Mouse (Mus musculus) hindbrain, embryonic 11.5 days (tissue): Measurements from ENCODE around the gene Cela3a. TPM values are rescaled to one million over a fixed set of nuclear protein-coding genes. Genes with fewer than 3 reads are reported as not detected.

Source experiments
- ATAC-seq: fragments of 200-750 bp; cut with Nextera tagmentation; 2 replicates; pipeline ENCODE4 v1.8.0; 2017; ENCODE audit warnings: mild to moderate bottlenecking, moderate TSS enrichment, moderate library complexity; ENCODE audit not compliant: low FRiP score
- DNase-seq: peaks from one replicate; pipeline ENCODE4 v3.0.0-alpha.2; 2015; ENCODE audit warnings: low spot score
- H3K27ac ChIP-seq: fragments of 300-500 bp; sonication (generic); 2 replicates; pipeline ENCODE4 v1.5.1; 2014; ENCODE audit warnings: mild to moderate bottlenecking, low read depth, low read length
- H3K27me3 ChIP-seq: fragments of 300-500 bp; sonication (generic); 2 replicates; pipeline ENCODE4 v1.6.1; 2014; ENCODE audit warnings: mild to moderate bottlenecking, low read length, moderate library complexity, mixed read lengths; ENCODE audit not compliant: control insufficient read depth, insufficient read depth
- H3K36me3 ChIP-seq: fragments of 300-500 bp; sonication (generic); 2 replicates; pipeline ENCODE4 v1.6.1; 2014; ENCODE audit warnings: mild to moderate bottlenecking, low read length, moderate library complexity, mixed read lengths; ENCODE audit not compliant: control insufficient read depth, insufficient read depth
- H3K4me1 ChIP-seq: fragments of 300-500 bp; sonication (generic); replicated peaks from 2 replicates; pipeline ENCODE4 v1.6.1; 2014; ENCODE audit warnings: low read length, mixed read lengths; ENCODE audit not compliant: control insufficient read depth, insufficient read depth
- H3K4me2 ChIP-seq: fragments of 300-500 bp; sonication (generic); replicated peaks from 2 replicates; pipeline ENCODE4 v1.6.1; 2014; ENCODE audit warnings: mild to moderate bottlenecking, low read depth, low read length
- H3K4me3 ChIP-seq: fragments of 300-500 bp; sonication (generic); 2 replicates; pipeline ENCODE4 v1.5.1; 2014; ENCODE audit warnings: low read depth, low read length
- H3K9ac ChIP-seq: fragments of 300-500 bp; sonication (generic); 2 replicates; pipeline ENCODE4 v1.6.1; 2014; ENCODE audit warnings: low read depth, low read length
- H3K9me3 ChIP-seq: fragments of 300-500 bp; sonication (generic); 2 replicates; pipeline ENCODE4 v1.6.1; 2016; ENCODE audit warnings: low read length; ENCODE audit not compliant: control insufficient read depth
- WGBS: fragments of 180-500 bp; shearing (Covaris S2); extraction: QIAGEN DNeasy Blood & Tissue Kit; methylation state at CpG from one replicate; pipeline ENCODE4 v1.1.7; 2014; 5-methylcytosine and 5-hydroxymethylcytosine counted together
- polyA plus RNA-seq: library from polyadenylated mRNA; unstranded; fragments of >200 nt; fragmentation: Nextera tagmentation; extraction: Ambion mirVana; gene quantifications from 2 replicates; pipeline ENCODE4 v1.2.1, GENCODE M21; 2014

The Cela3a gene
- polyA plus RNA-seq, 1 experiment from 2014 or later, result not detected

- Histone ChIP-seq H3K4me3 (no peak overlapping the region), H3K4me1 (no peaks in the 10 kb centered on the region), H3K27me3 (0 out of 2 replicates have a peak, but pooled peaks cover 2% of the 10 kb centered on the region), H3K9ac (no peak overlapping the region), H3K36me3 (no peaks in the 10 kb centered on the region), H3K9me3 (no peaks in the 10 kb centered on the region), H3K27ac (no peak overlapping the region), H3K4me2 (no peak overlapping the region)
- DNase-seq, result no peak
- no peak for ATAC-seq
- WGBS, result 68% methylated on average over 9 of the region's 9 CpGs
Observed at GRCm38 (mm10) chr4:137393378-137394135, 16.0 kb downstream of the Cela3a start.

- Histone ChIP-seq H3K27me3 (0 out of 2 replicates have a peak, but pooled peaks cover 2% of the 10 kb centered on the region), H3K36me3 (no peaks in the 10 kb centered on the region), H3K27ac (no peak overlapping the region), H3K4me1 (no peaks in the 10 kb centered on the region), H3K4me3 (no peak overlapping the region), H3K9ac (no peak overlapping the region), H3K4me2 (no peak overlapping the region), H3K9me3 (no peaks in the 10 kb centered on the region)
- DNase-seq (no peak), ATAC-seq (no peak)
- 81% methylated on average over 9 of the region's 9 CpGs for WGBS
Observed at GRCm38 (mm10) chr4:137392874-137393273, 16.7 kb downstream of the Cela3a start.

GRCm38 (mm10) chr4:137391287-137391686 lies 18.3 kb downstream of the Cela3a start:
- no peak overlapping the region for H3K4me2 ChIP-seq
- no peaks in the 10 kb centered on the region for H3K9me3 ChIP-seq
- WGBS, result 92% methylated on average over 3 of the region's 3 CpGs
- H3K27ac ChIP-seq, result no peak overlapping the region
- H3K27me3 ChIP-seq, result 0 out of 2 replicates have a peak, but pooled peaks cover 2% of the 10 kb centered on the region
- no peak for DNase-seq
- no peaks in the 10 kb centered on the region for H3K36me3 ChIP-seq
- no peaks in the 10 kb centered on the region for H3K4me1 ChIP-seq
- no peak overlapping the region for H3K9ac ChIP-seq
- no peak for ATAC-seq
- H3K4me3 ChIP-seq, result no peak overlapping the region

GRCm38 (mm10) chr4:137390196-137390595 lies 19.4 kb downstream of the Cela3a start:
- Histone ChIP-seq H3K9me3 (no peaks in the 10 kb centered on the region), H3K36me3 (no peaks in the 10 kb centered on the region), H3K4me3 (no peak overlapping the region), H3K9ac (no peak overlapping the region), H3K27me3 (0 out of 2 replicates have a peak, but pooled peaks cover 2% of the 10 kb centered on the region), H3K4me1 (no peaks in the 10 kb centered on the region), H3K27ac (no peak overlapping the region), H3K4me2 (no peak overlapping the region)
- DNase-seq, result no peak
- no peak for ATAC-seq
- WGBS, result 94% methylated on average over 4 of the region's 4 CpGs

- Histone ChIP-seq H3K27ac (no peak overlapping the region), H3K9ac (peak overlapping the region; percentile 87; the same call in 1 of the 2 replicates), H3K4me3 (peak overlapping the region; percentile 82), H3K9me3 (no peaks in the 10 kb centered on the region), H3K4me2 (peak overlapping the region; percentile 89), H3K27me3 (0 out of 2 replicates have a peak, but pooled peaks cover 2% of the 10 kb centered on the region), H3K36me3 (no peaks in the 10 kb centered on the region), H3K4me1 (no peaks in the 10 kb centered on the region)
- DNase-seq, result no peak
- ATAC-seq, result no peak
- WGBS, result 52% methylated on average over 6 of the region's 6 CpGs
Observed at GRCm38 (mm10) chr4:137388983-137389382, 20.6 kb downstream of the Cela3a start.

GRCm38 (mm10) chr4:137388059-137388794 lies 21.4 kb downstream of the Cela3a start:
- Histone ChIP-seq H3K4me2 (peak overlapping the region; percentile 89), H3K36me3 (no peaks in the 10 kb centered on the region), H3K4me1 (no peaks in the 10 kb centered on the region), H3K27ac (peak overlapping the region; percentile 71), H3K9me3 (no peaks in the 10 kb centered on the region), H3K4me3 (peak overlapping the region; percentile 82), H3K27me3 (0 out of 2 replicates have a peak, but pooled peaks cover 2% of the 10 kb centered on the region), H3K9ac (peak overlapping the region; percentile 87)
- ATAC-seq, result peak; percentile 92
- DNase-seq, result peak; percentile 93
- under 1% methylated on average over 45 of the region's 46 CpGs for WGBS

GRCm38 (mm10) chr4:137387482-137388058 lies 22.0 kb downstream of the Cela3a start:
- peak overlapping the region; percentile 82 for H3K4me3 ChIP-seq
- H3K27ac ChIP-seq, result peak overlapping the region; percentile 71
- under 1% methylated on average over 20 of the region's 20 CpGs for WGBS
- 0 out of 2 replicates have a peak, but pooled peaks cover 2% of the 10 kb centered on the region for H3K27me3 ChIP-seq
- peak overlapping the region; percentile 89 for H3K4me2 ChIP-seq
- peak overlapping the region; percentile 87 for H3K9ac ChIP-seq
- ATAC-seq (no peak), DNase-seq (peak; percentile 39)
- no peaks in the 10 kb centered on the region for H3K9me3 ChIP-seq
- no peaks in the 10 kb centered on the region for H3K4me1 ChIP-seq
- H3K36me3 ChIP-seq, result no peaks in the 10 kb centered on the region

- H3K36me3 ChIP-seq, result no peaks in the 10 kb centered on the region
- no peak overlapping the region for H3K4me3 ChIP-seq
- no peak overlapping the region for H3K27ac ChIP-seq
- H3K27me3 ChIP-seq, result no peaks in the 10 kb centered on the region
- 33% methylated on average over 15 of the region's 16 CpGs for WGBS
- no peaks in the 10 kb centered on the region for H3K9me3 ChIP-seq
- no peak overlapping the region for H3K9ac ChIP-seq
- ATAC-seq (no peak), DNase-seq (no peak)
- no peak overlapping the region for H3K4me2 ChIP-seq
- H3K4me1 ChIP-seq, result no peaks in the 10 kb centered on the region
Observed at GRCm38 (mm10) chr4:137380702-137381605, 28.6 kb downstream of the Cela3a start.
